Mouse (Mus musculus): ENCODE data around the gene Naa80.

GRCm38 (mm10) chr9:107587833-107588639, 9.3 kb downstream of the Naa80 start:
- peak; percentile 43 for TF ChIP-seq GATA1 (IDR thresholded peaks at IDR 0.05; ENCODE audit: low read length)
- TF ChIP-seq TAL1 (IDR thresholded peaks at IDR 0.05; ENCODE audit: low read length), result peak; percentile 72

All from erythroblast, embryonic 14.5 days (primary cell).